Mouse (Mus musculus) layer of hippocampus, adult 18-20 months (tissue): ENCODE measurements around the gene Tcta. TPM values are rescaled to one million over a fixed set of nuclear protein-coding genes. Genes with fewer than 3 reads are reported as not detected.
"Not testable (repeated sequence)": the region's sequence is repeated elsewhere in the genome, so short reads cannot be mapped to it uniquely, and the experiment has no call there.

Experiments
- DNase-seq, 2 experiments: peaks; one replicate each; pipeline ENCODE4 v3.0.0; 2022; ENCODE audit warnings: low spot score in 2 of 2
- total RNA-seq, 2 experiments: library from RNA; stranded (reverse); gene quantifications; 2 replicates each; pipeline ENCODE4 v1.2.3; 2021

Gene Tcta
- total RNA-seq, 2 experiments from 2014 or later = 29.9 to 31.3 TPM

DNA sequence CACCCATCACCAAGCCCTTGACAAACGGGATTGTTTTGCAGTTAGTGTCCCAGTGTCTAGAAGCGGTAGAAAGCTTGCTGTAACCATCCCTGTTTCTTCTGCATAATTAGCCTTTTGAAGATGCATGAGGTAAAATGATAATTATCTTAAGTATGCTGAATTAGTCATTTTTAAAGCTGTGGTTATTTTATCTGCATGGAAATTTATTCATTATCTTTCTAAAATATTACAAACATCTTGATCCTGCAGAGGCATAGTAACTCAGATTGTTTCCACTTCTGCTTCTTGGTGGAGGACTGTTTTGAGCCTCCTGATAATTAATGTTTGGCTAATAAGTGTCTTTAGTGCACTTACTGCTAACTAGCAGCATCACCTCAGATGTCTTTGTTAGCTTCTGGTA lies 12.5 kb upstream of the Tcta start:
- no peak for DNase-seq

- DNase-seq = no peak
These were observed 11.6 kb upstream of the Tcta start for GRCm38 (mm10) chr9:108317572-108317971.

DNA sequence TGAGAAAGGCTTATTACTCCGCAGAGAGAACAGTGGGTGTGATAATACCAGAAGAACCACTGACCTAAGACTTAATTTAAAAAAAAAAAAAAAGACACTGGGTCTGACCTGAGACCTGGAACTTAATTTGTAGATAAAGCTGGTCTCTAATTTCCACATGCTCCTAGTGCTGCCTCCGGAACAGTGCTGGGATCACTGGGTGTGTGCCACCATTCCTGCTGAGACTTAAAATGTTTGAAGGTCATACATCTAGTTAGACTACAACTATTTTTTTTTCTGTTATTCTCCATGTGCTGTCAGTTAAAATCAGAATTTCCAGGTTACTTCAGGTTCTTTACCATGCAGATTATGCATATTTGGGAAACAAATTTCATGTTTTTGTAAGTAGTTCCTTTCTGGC lies 2.2 kb upstream of the Tcta start:
- DNase-seq = no peak

DNA sequence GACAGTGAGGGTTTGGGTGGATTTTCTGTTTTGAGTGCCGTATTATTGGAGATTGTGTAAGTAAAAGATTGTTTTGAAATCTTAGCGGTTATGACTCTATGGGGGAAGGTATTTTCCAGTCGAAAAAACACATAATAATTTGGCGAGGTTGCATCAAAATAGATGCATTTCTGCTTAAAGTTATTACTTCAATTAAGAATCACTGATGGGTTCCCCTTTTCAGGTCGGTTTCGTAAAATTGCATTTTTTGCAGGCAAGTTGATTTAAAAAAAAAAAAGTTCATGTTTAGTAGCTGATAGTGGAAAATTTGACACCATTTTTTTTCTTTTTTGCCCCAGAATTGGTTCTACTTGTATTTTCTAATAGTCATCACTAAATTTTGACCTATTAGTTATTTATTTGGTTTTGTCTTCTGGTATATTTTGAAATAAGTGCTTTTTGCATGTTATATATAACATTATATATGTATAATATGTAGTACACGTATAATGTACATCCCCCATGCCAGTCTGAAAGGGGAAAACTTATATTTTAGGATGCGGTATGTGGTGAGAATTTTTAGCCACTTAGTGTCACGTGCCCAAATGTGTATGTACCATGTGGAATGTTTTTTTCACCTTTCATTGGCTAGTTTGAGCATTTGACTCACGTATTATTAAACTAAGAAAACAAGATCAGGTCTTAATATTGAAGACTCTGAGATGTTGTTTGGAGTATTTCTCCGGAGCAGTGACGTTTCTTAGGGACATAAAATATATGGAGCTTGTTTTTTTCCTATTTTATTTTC lies 1.3 kb upstream of the Tcta start:
- DNase-seq = no peak

DNA sequence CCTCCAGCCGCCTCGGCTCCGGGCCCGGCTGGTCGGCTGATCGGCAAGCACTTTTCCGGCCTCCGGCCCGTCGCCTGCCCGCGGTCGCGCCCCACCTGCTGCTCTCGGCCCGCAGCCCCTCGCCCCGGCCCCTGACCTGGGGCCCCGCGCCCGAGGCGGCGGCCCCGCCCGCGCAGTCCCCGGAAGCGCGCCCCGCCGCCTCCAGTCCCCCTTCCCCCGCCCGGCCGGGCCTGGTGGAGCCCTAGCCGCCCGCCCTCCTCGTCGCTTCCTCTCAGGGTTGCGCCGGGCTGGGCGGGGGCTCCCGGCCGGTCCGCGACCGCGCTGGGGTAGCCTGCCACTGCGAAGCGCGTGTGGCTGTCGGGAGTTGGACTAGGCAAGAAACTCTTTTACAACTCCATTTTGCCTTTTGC lies 616 bp upstream of the Tcta start:
- DNase-seq = peak in 1 of 2 experiments; percentile 58

- DNase-seq = no peak
These were observed 790 bp downstream of the Tcta start for GRCm38 (mm10) chr9:108305170-108305569.

DNA sequence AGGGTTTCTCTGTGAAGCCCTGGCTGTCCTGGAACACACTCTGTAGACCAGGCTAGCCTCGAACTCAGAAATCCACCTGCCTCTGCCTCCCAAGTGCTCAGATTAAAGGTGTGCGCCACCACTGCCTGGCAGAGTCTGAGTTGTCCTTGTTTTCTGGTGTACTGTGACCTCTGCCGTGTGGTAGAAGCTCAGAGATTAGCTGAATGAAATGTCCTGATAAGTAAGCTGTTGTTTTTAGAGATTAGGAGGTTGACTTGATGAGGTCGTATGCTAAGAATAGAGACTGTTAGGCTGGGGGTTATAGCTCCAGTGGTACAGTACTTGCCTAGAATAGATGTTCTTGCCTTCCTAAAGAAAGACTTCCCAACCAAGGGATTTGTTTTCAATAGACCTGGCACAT lies 1.2 kb downstream of the Tcta start:
- no peak for DNase-seq

DNA sequence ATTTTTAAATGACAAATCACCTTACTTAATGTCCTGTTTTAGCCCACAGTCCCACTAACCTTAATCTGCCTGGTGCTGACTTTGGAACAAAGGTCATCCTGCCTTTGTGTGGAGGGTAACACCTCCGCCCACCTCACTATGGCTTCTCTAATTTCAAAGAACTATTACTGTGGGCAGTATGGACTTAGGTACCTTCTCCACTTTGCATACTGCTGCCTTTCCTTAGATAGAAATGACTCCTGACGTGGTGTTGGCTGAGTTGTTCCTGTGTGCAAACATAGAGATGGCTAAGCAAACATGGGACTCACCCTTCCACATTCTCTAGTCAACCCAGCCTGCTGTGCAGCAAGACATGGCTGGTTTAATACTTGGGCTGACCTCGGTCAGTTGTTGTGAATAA lies 4.1 kb downstream of the Tcta start:
- DNase-seq = no peak

DNA sequence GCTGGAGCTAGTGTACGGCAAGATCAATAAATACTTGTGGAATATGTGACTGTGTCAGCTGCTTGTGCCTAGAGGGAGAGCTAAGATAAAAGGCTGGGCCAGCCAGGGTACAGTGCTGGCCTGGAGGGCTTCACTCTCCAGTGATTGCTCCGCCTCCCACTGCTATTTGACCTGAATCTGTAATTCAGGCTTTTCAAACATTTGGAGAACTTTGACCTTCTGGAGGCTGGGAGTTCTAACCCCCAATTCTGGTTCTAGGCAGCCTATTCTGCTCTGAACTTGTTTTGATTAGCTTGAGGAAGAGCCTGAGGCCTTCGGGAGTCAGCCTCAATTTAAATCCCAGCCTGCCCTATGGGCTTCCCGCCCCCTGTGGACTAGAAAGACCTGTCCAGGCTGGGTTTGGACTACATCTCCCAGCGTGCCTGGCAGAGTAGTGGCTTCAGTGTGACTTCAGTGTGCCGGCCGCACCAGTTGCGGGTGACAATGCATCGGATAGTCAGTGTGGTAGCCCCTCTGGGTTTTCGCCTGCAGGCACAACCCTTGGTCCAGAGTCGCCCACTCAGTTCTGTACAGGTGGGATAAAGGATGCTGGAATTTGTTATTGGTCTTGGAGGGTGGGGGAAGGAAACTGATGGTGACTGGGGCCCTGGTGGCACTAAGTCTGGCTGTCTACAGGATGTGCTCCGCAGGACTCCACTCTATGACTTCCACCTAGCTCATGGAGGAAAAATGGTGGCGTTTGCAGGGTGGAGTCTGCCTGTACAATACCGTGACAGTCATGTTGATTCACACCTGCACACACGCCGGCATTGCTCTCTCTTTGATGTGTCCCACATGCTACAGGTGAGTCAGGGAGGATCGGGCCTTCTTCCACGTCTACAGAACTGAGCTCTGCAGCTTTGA lies 9.3 kb downstream of the Tcta start, which contains the start of gene Amt:
Gene Amt, plus strand, starts transcription at position 401 of the 903 bp plus-strand sequence.
- DNase-seq = no peak

- DNase-seq = no peak
These were observed 15.2 kb downstream of the Tcta start for GRCm38 (mm10) chr9:108290773-108291172.

GRCm38 (mm10) chr9:108290016-108290750 lies 15.8 kb downstream of the Tcta start, which contains the start of gene Nicn1:
TSS of gene Nicn1 (plus strand) at chr9:108290429.
- peak; percentile 91 to 98 for DNase-seq

- DNase-seq = no peak
These were observed 16.6 kb downstream of the Tcta start for GRCm38 (mm10) chr9:108289347-108289746.

- not testable (repeated sequence) for DNase-seq
These were observed 18.3 kb downstream of the Tcta start for GRCm38 (mm10) chr9:108287526-108288238.

- DNase-seq = peak in 1 of 2 experiments; percentile 81
These were observed 21.6 kb downstream of the Tcta start for GRCm38 (mm10) chr9:108284410-108284809.

DNA sequence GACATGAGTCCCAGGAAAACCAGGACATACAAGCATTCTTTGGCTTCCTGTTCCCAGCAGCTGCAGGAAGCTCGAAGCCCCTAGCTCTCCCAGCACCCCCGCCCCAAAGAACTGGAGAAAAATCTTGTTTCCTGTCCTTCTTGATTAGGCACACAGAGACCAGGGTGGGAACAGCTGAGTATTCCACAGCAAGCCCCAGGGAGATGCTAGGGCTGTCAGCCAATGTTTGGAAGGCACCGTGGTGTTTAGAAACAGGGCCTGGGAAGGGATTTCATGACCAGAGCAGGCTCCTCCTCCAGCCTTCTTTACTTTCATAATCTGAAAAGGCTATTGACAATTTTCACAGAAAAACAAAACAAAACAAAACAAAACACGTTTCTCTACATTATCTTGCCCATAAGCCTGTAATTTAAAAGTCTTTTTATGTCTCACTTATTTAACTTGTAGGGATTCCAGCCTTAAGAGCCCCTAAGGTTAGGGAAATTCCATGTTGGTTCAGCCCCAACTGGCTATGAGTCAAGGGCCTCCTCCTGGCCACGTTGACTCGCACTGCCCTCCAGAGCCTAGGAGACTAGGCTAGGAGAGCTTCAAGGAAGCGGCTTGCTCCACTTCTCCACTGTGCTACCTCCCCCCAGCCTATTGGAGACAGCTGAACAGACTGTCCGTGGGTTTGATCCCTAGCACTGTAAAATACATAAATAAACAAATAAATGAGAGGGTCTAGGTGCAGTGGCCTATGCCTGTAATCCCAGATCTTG lies 25.7 kb downstream of the Tcta start:
- DNase-seq = no peak

DNA sequence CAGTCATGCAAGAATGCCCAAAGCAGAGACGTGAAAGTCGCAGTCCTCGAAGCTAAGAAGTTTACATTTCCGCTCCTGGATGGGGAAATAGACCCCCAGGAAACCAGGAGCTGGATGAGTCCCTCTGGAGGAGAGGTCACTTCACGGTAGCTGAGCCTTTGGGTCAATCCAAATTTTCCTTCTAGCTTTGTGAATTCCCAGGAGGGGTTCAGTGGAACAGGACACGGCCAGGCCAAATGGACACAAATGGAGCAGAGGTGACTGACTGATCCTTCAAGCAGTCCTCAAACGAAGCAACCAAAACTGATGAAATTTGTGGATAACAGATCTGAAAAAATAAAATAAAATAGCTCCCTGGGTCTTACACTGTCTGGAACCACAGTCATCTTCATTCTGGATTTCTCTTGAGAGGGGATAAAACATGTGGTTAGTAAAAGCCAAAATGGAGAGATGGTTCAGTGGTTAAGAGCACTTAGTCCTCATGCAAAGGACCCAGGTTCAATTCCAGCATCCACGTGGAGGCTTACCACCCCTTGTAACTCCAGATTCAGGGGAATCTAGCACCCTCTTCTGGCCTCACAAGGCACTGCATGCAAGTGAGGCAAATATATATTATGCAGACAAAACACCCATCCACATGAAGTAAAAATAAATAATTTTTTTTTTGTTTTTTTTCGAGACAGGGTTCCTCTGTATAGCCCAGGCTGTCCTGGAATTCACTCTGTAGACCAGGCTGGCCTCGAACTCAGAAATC lies 27.1 kb downstream of the Tcta start:
- no peak for DNase-seq

DNA sequence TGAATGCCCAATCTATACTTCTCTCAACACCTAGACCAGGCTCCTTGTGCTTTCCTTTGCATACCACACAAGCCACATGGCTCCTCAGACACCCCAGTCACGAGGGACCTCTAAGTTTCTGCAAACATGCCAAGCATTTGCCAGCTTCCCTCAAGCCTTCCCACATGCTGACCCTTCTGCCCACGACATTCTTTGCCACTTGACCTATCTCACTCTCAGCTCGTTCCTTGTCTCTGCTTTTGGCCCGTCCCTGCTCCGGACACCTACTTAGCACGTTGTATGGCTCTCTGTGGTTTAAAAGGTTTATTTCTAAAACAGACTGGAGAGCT lies 30.7 kb downstream of the Tcta start:
- DNase-seq = no peak

- DNase-seq = no peak
These were observed 31.3 kb downstream of the Tcta start for GRCm38 (mm10) chr9:108274476-108275330.
